Mouse (Mus musculus) macrophage (primary cell): ENCODE data around the gene Rab11fip3. TPM values are rescaled to one million over a fixed set of nuclear protein-coding genes. Genes with fewer than 3 reads are reported as not detected.

Experiments used
- H3K27ac ChIP-seq: fragments of 350-480 bp; formaldehyde crosslinking; 2 replicates; pipeline ENCODE4 v1.9.0; 2021
- H3K36me3 ChIP-seq: fragments of 350-480 bp; formaldehyde crosslinking; 2 replicates; pipeline ENCODE4 v1.9.0; 2021; ENCODE audit errors: inconsistent target
- H3K4me3 ChIP-seq: fragments of 350-480 bp; formaldehyde crosslinking; 2 replicates; pipeline ENCODE4 v1.9.0; 2021; ENCODE audit errors: inconsistent target
- H3K79me2 ChIP-seq: fragments of 350-480 bp; formaldehyde crosslinking; 2 replicates; pipeline ENCODE4 v1.9.0; 2021; ENCODE audit errors: inconsistent target
- WGBS: methylation state at CpG from one replicate; pipeline ENCODE4 v1.1.7; 2026; ENCODE audit warnings: inconsistent platforms; ENCODE audit not compliant: missing documents; 5-methylcytosine and 5-hydroxymethylcytosine counted together
- polyA plus RNA-seq: library from polyadenylated mRNA; stranded (reverse); fragments of 250-400 nt; gene quantifications from 3 replicates; pipeline ENCODE4 v1.2.4, GENCODE M21; 2018; ENCODE audit warnings: inconsistent platforms

Rab11fip3 gene
- polyA plus RNA-seq, 1 experiment from 2014 or later = 7.6 TPM

GRCm38 (mm10) chr17:26007646-26008045 is 61.7 kb downstream of the Rab11fip3 start:
- Histone ChIP-seq H3K36me3 (no peaks in the 10 kb centered on the region), H3K79me2 (no peaks in the 10 kb centered on the region), H3K4me3 (no peak overlapping the region), H3K27ac (no peak overlapping the region)
- 16% methylated on average over 2 of the region's 2 CpGs for WGBS

GRCm38 (mm10) chr17:26005731-26006450 is 63.5 kb downstream of the Rab11fip3 start:
- Histone ChIP-seq H3K27ac (no peak overlapping the region), H3K79me2 (no peaks in the 10 kb centered on the region), H3K36me3 (no peaks in the 10 kb centered on the region), H3K4me3 (no peak overlapping the region)
- 24% methylated on average over 10 of the region's 10 CpGs for WGBS

- no peak overlapping the region for H3K4me3 ChIP-seq
- no peak overlapping the region for H3K27ac ChIP-seq
- H3K36me3 ChIP-seq = no peaks in the 10 kb centered on the region
- H3K79me2 ChIP-seq = no peaks in the 10 kb centered on the region
- WGBS = 95% methylated on average over 15 of the region's 15 CpGs
These were observed 64.6 kb downstream of the Rab11fip3 start for GRCm38 (mm10) chr17:26004711-26005110.

GRCm38 (mm10) chr17:26003864-26004263 is 65.5 kb downstream of the Rab11fip3 start:
- H3K27ac ChIP-seq = no peak overlapping the region
- 100% methylated on average over 2 of the region's 2 CpGs for WGBS
- no peaks in the 10 kb centered on the region for H3K36me3 ChIP-seq
- no peaks in the 10 kb centered on the region for H3K79me2 ChIP-seq
- H3K4me3 ChIP-seq = no peak overlapping the region

- H3K79me2 ChIP-seq = no peaks in the 10 kb centered on the region
- H3K4me3 ChIP-seq = no peak overlapping the region
- no peak overlapping the region for H3K27ac ChIP-seq
- 97% methylated on average over 11 of the region's 11 CpGs for WGBS
- H3K36me3 ChIP-seq = no peaks in the 10 kb centered on the region
These were observed 70.9 kb downstream of the Rab11fip3 start for GRCm38 (mm10) chr17:25998425-25998824.

GRCm38 (mm10) chr17:25993489-25993888 is 75.9 kb downstream of the Rab11fip3 start:
- WGBS = 93% methylated on average over 3 of the region's 3 CpGs
- Histone ChIP-seq H3K27ac (no peak overlapping the region), H3K4me3 (no peak overlapping the region), H3K36me3 (no peaks in the 10 kb centered on the region), H3K79me2 (no peaks in the 10 kb centered on the region)

- no peak overlapping the region for H3K27ac ChIP-seq
- WGBS = 98% methylated on average over 4 of the region's 4 CpGs
These were observed 77.1 kb downstream of the Rab11fip3 start for GRCm38 (mm10) chr17:25992274-25992673.

GRCm38 (mm10) chr17:25990331-25990730 is 79.0 kb downstream of the Rab11fip3 start:
- 15% methylated on average over 5 of the region's 5 CpGs for WGBS

More at GRCm38 (mm10) chr17:25992274-25992673, 77.1 kb downstream of the Rab11fip3 start:
- H3K4me3 ChIP-seq = no peak overlapping the region
- H3K79me2 ChIP-seq = no peaks in the 10 kb centered on the region
- H3K36me3 ChIP-seq = no peaks in the 10 kb centered on the region

GRCm38 (mm10) chr17:25985306-25986294 is 83.8 kb downstream of the Rab11fip3 start, which contains the start of gene Capn15:
Gene Capn15, minus strand, starts transcription at chr17:25985796.
- Histone ChIP-seq H3K79me2 (peaks cover 46% of the 10 kb centered on the region), H3K36me3 (no peaks in the 10 kb centered on the region), H3K4me3 (peak within 1 kb of the TSS; percentile 75), H3K27ac (peak within 1 kb of the TSS; percentile 48)
- under 1% methylated on average over 83 of the region's 91 CpGs for WGBS

More at GRCm38 (mm10) chr17:25990331-25990730, 79.0 kb downstream of the Rab11fip3 start:
- Histone ChIP-seq H3K36me3 (no peaks in the 10 kb centered on the region), H3K4me3 (no peak overlapping the region), H3K79me2 (no peaks in the 10 kb centered on the region), H3K27ac (no peak overlapping the region)

- 9% methylated on average over 17 of the region's 17 CpGs for WGBS
- Histone ChIP-seq H3K4me3 (peak overlapping the region; percentile 75), H3K79me2 (peaks cover 54% of the 10 kb centered on the region), H3K36me3 (no peaks in the 10 kb centered on the region), H3K27ac (peak overlapping the region; percentile 48)
These were observed 84.6 kb downstream of the Rab11fip3 start for GRCm38 (mm10) chr17:25984556-25985305.

- H3K4me3 ChIP-seq = no peak overlapping the region
- WGBS = 91% methylated on average over 1 of the region's 1 CpGs
- peaks cover 61% of the 10 kb centered on the region for H3K79me2 ChIP-seq
- no peaks in the 10 kb centered on the region for H3K36me3 ChIP-seq
- H3K27ac ChIP-seq = no peak overlapping the region
These were observed 85.3 kb downstream of the Rab11fip3 start for GRCm38 (mm10) chr17:25984066-25984465.

- peaks cover 73% of the 10 kb centered on the region for H3K79me2 ChIP-seq
- H3K4me3 ChIP-seq = no peak overlapping the region
- H3K27ac ChIP-seq = no peak overlapping the region
- H3K36me3 ChIP-seq = no peaks in the 10 kb centered on the region
- WGBS = 94% methylated on average over 3 of the region's 3 CpGs
These were observed 86.4 kb downstream of the Rab11fip3 start for GRCm38 (mm10) chr17:25982913-25983312.

GRCm38 (mm10) chr17:25980854-25981253 is 88.5 kb downstream of the Rab11fip3 start:
- Histone ChIP-seq H3K4me3 (no peak overlapping the region), H3K79me2 (peaks cover 93% of the 10 kb centered on the region), H3K27ac (no peak overlapping the region), H3K36me3 (no peaks in the 10 kb centered on the region)
- WGBS = 83% methylated on average over 5 of the region's 5 CpGs
